Mouse (Mus musculus): ENCODE data around the gene Gm49342. TPM values are rescaled to one million over a fixed set of nuclear protein-coding genes. Genes with fewer than 3 reads are reported as not detected.

Gm49342 gene
- polyA plus RNA-seq, 1 experiment from 2014 or later = not detected

GRCm38 (mm10) chr14:51008781-51009180 is 64.5 kb downstream of the Gm49342 start:
- Histone ChIP-seq H3K27ac (replicated peaks) (no peak overlapping the region), H3K4me1 (no peaks in the 10 kb centered on the region), H3K9me3 (replicated peaks) (no peaks in the 10 kb centered on the region), H3K4me3 (no peak overlapping the region), H3K36me3 (no peaks in the 10 kb centered on the region), H3K27me3 (ENCODE audit: low read depth, poor library complexity, severe bottlenecking) (no peaks in the 10 kb centered on the region)
- 88% methylated on average over 4 of the region's 4 CpGs for WGBS
- DNase-seq (ENCODE audit: low spot score) = no peak

GRCm38 (mm10) chr14:51009572-51009971 is 65.3 kb downstream of the Gm49342 start:
- no peaks in the 10 kb centered on the region for H3K9me3 ChIP-seq (replicated peaks)
- no peak overlapping the region for H3K27ac ChIP-seq (replicated peaks)
- H3K36me3 ChIP-seq = no peaks in the 10 kb centered on the region
- no peak for DNase-seq (ENCODE audit: low spot score)
- H3K4me3 ChIP-seq = no peak overlapping the region
- 86% methylated on average over 6 of the region's 6 CpGs for WGBS
- H3K27me3 ChIP-seq (ENCODE audit: low read depth, poor library complexity, severe bottlenecking) = no peaks in the 10 kb centered on the region
- no peaks in the 10 kb centered on the region for H3K4me1 ChIP-seq

Other genes starting within 250 kb of the Gm49342 start
- not detected in 2 replicates for gene Olfr748, start 237.1 kb upstream of the Gm49342 start, polyA plus RNA-seq (2016; fragmentation: Nextera tagmentation; extraction: Ambion mirVana)
- gene Olfr749, start 199.4 kb upstream of the Gm49342 start, polyA plus RNA-seq (2016; fragmentation: Nextera tagmentation; extraction: Ambion mirVana) = not detected in 2 replicates
- 116 and 127 TPM in 2 replicates for gene Ttc5, start 159.0 kb upstream of the Gm49342 start, polyA plus RNA-seq (2016; fragmentation: Nextera tagmentation; extraction: Ambion mirVana)
- not detected in 2 replicates for gene Ccnb1ip1, start 136.8 kb upstream of the Gm49342 start, polyA plus RNA-seq (2016; fragmentation: Nextera tagmentation; extraction: Ambion mirVana)
- 70.3 and 74.5 TPM in 2 replicates for gene Parp2, start 136.7 kb upstream of the Gm49342 start, polyA plus RNA-seq (2016; fragmentation: Nextera tagmentation; extraction: Ambion mirVana)
- gene Tep1, start 74.0 kb upstream of the Gm49342 start, polyA plus RNA-seq (2016; fragmentation: Nextera tagmentation; extraction: Ambion mirVana) = 3.9 and 5.0 TPM in 2 replicates
- 0.12 and 0.14 TPM in 2 replicates for gene Klhl33, start 47.0 kb upstream of the Gm49342 start, polyA plus RNA-seq (2016; fragmentation: Nextera tagmentation; extraction: Ambion mirVana)
- gene Osgep, start 19.6 kb upstream of the Gm49342 start, polyA plus RNA-seq (2016; fragmentation: Nextera tagmentation; extraction: Ambion mirVana) = 192 TPM in 2 replicates
- gene Apex1, start 19.5 kb upstream of the Gm49342 start, polyA plus RNA-seq (2016; fragmentation: Nextera tagmentation; extraction: Ambion mirVana) = 412 and 447 TPM in 2 replicates
- gene Pip4p1, start 13.7 kb upstream of the Gm49342 start, polyA plus RNA-seq (2016; fragmentation: Nextera tagmentation; extraction: Ambion mirVana) = 50.4 and 55.6 TPM in 2 replicates
- gene Pnp, start 13.4 kb upstream of the Gm49342 start, polyA plus RNA-seq (2016; fragmentation: Nextera tagmentation; extraction: Ambion mirVana) = 73.9 and 85.1 TPM in 2 replicates
- 0.15 and 0.78 TPM in 2 replicates for gene Pnp2, start 11.5 kb downstream of the Gm49342 start, polyA plus RNA-seq (2016; fragmentation: Nextera tagmentation; extraction: Ambion mirVana)
- gene Rnase10, start 63.2 kb downstream of the Gm49342 start, polyA plus RNA-seq (2016; fragmentation: Nextera tagmentation; extraction: Ambion mirVana) = not detected in 2 replicates
- gene Rnase9, start 97.4 kb downstream of the Gm49342 start, polyA plus RNA-seq (2016; fragmentation: Nextera tagmentation; extraction: Ambion mirVana) = not detected in 2 replicates
- not detected in 2 replicates for gene Rnase11, start 105.6 kb downstream of the Gm49342 start, polyA plus RNA-seq (2016; fragmentation: Nextera tagmentation; extraction: Ambion mirVana)
- not detected in 2 replicates for gene Rnase12, start 113.1 kb downstream of the Gm49342 start, polyA plus RNA-seq (2016; fragmentation: Nextera tagmentation; extraction: Ambion mirVana)
- not detected in 2 replicates for gene Olfr750, start 129.9 kb downstream of the Gm49342 start, polyA plus RNA-seq (2016; fragmentation: Nextera tagmentation; extraction: Ambion mirVana)
- gene Rnase4, start 146.6 kb downstream of the Gm49342 start, polyA plus RNA-seq (2016; fragmentation: Nextera tagmentation; extraction: Ambion mirVana) = 8.2 and 9.5 TPM in 2 replicates
- gene Ang, start 146.6 kb downstream of the Gm49342 start, polyA plus RNA-seq (2016; fragmentation: Nextera tagmentation; extraction: Ambion mirVana) = 1.7 and 2.2 TPM in 2 replicates
- 0.16 TPM in 1 of 2 replicates, not detected in the other for gene Eddm3b, start 169.9 kb downstream of the Gm49342 start, polyA plus RNA-seq (2016; fragmentation: Nextera tagmentation; extraction: Ambion mirVana)
- 0.10 and 0.22 TPM in 2 replicates for gene Rnase6, start 179.4 kb downstream of the Gm49342 start, polyA plus RNA-seq (2016; fragmentation: Nextera tagmentation; extraction: Ambion mirVana)
- gene Rnase1, start 202.3 kb downstream of the Gm49342 start, polyA plus RNA-seq (2016; fragmentation: Nextera tagmentation; extraction: Ambion mirVana) = 0.22 TPM in 1 of 2 replicates, not detected in the other
- gene Rnase2b, start 217.7 kb downstream of the Gm49342 start, polyA plus RNA-seq (2016; fragmentation: Nextera tagmentation; extraction: Ambion mirVana) = not detected in 2 replicates